Mouse (Mus musculus): ENCODE results near the gene Gm37240.

GRCm38 (mm10) chr3:84683788-84684187 is 1203.5 kb downstream of the Gm37240 start:
- TF ChIP-seq POLR2A (IDR thresholded peaks at IDR 0.05; ENCODE audit: insufficient read depth, low read length) (no peak), EP300 (IDR thresholded peaks at IDR 0.05; ENCODE audit: insufficient read depth, low read depth, low read length) (no peak), CTCF (IDR thresholded peaks at IDR 0.05; ENCODE audit: low read depth, low read length) (no peak)

Data from ES-Bruce4 (cell line).